Mouse (Mus musculus): ENCODE measurements around the gene Olfr633. TPM values are rescaled to one million over a fixed set of nuclear protein-coding genes. Genes with fewer than 3 reads are reported as not detected.

Olfr633 gene
- not detected for total RNA-seq (2023)

DNA sequence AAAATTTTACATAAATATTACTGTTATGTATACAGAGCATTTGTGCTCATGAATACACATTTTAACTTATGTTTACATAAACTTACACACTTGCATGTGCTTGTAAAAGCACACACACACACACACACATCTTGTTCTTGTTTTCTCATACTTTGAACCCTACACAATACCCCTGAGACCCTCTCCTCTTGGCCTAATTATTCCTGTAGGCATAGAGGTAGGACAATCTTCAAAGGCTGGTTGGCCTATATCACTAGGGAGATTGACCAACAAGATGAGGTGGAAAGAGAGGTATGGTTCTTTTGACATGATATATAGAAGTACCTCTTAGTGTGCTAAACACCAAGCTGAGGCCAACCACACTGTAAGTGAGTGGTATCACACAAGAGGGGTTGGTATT is at the start of gene Olfr633:
TSS of gene Olfr633 (plus strand) at position 301 of the 400 bp plus-strand sequence.

DNA sequence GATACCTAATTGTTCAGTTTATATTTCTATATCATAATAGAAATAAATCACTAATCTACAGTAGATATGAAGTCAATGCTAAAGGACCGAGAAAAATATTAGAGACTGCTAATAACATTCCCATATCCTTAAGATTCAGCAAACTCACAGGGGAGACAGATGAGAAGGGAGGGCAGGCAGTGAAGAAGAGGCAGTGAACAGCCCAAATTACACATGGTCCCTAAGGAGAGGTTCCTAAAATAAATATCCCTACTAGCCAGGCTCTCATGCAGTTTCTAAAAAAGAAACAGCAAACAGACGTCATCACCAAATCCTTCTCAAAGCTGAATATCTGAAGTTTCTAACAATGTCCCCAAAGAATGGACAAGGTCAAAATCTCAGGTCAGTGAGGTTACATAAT is 41.0 kb upstream of the Olfr633 start, which contains the start of gene Olfr65:
TSS of gene Olfr65 (plus strand) at position 301 of the 400 bp plus-strand sequence.

DNA sequence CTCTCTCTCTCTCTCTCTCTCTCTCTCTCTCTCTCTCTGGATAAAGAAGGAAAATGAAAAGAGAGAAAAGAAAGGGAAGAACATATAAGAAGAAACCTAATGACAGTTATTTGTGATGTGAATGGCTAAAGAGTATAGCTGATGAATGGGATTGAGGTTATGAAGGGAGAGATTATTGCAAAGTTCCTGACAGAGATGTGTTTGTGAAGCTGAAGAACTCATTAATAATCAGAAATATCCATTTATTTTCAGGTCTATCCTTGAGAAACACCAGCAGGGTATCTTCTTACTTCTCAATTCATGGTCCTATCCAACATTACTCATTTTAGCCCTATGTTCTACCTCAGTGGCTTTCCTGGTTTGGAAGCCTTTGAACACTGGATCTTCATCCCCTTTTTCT is 15.7 kb upstream of the Olfr633 start, which contains the start of gene Olfr631:
TSS of gene Olfr631 (plus strand) at position 301 of the 400 bp plus-strand sequence.

DNA sequence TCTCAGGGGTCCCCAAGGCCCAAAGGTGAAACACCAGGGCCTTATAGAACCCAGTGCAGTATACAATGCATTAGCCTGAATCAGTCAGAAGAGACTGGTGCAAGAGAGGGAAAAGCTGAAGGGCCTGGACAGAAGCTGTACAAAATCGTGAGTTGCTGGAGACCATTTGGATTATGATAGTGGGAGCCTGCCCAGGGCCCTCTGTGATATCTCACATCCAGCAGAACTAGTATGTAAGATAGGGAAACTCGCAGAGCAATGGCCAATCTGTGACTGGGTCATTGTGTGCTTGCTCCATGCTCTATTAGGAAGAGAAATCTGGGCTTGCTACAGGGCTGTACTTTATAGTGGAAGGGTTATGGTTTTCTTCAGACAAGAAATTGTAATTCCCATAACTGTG is 10.0 kb upstream of the Olfr633 start, which contains the start of gene Olfr632:
TSS of gene Olfr632 (plus strand) at position 84 of the 400 bp plus-strand sequence.

DNA sequence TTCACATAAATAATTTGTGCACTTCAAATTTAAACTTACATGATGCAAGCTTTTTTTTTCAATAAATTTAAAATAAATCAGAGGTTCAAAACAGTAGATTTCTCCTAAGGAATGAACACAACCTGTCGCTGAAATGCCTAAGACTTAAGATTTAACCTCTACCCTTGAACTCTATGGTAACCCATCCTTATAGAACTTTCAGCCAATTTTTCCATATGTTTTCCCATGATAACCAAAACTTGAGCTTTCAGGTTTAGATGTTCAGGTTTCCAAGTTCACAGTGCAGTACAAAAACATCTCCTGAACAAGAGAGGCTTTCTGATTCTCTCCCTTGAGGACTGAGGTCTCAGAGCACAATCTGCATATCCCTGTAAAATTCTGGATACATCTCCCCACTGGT is 26.6 kb downstream of the Olfr633 start, which contains the start of gene Olfr635:
TSS of gene Olfr635 (plus strand) at position 301 of the 400 bp plus-strand sequence.

DNA sequence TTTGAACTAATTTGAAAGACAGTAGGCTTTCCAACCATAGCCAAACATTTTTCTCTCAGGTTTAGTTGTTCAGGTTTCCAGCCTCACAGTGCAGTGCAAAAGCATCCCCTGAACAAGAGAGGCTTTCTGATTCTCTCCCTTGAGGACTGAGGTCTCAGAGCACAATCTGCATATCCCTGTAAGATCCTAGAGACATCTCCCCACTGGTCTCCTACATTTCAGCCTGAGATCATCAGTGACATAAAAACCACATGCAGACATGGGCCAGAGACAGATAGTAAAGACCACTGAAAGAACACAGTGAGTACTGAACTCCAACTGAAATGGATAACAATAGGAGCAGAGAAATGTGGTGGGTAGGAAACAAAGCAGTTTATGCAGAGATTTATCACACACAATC is 54.2 kb downstream of the Olfr633 start, which contains the start of gene Olfr638:
TSS of gene Olfr638 (plus strand) at position 301 of the 400 bp plus-strand sequence.

Other genes starting within 250 kb of the Olfr633 start
- gene Olfr243, start 229.8 kb upstream of the Olfr633 start, total RNA-seq (2023), result not detected
- gene Olfr628, start 214.1 kb upstream of the Olfr633 start, total RNA-seq (2023), result not detected
- not detected for gene Olfr629, start 199.5 kb upstream of the Olfr633 start, total RNA-seq (2023)
- gene Olfr630, start 187.1 kb upstream of the Olfr633 start, total RNA-seq (2023), result not detected
- gene Olfr69, start 172.8 kb upstream of the Olfr633 start, total RNA-seq (2023), result not detected
- gene Olfr68, start 164.7 kb upstream of the Olfr633 start, total RNA-seq (2023), result not detected
- gene Olfr67, start 152.6 kb upstream of the Olfr633 start, total RNA-seq (2023), result not detected
- gene Hbb-bt, start 130.4 kb upstream of the Olfr633 start, total RNA-seq (2023), result 115 TPM
- gene Hbb-bs, start 116.3 kb upstream of the Olfr633 start, total RNA-seq (2023), result 842 TPM
- gene Hbb-bh2, start 103.9 kb upstream of the Olfr633 start, total RNA-seq (2023), result not detected
- gene Hbb-bh1, start 101.3 kb upstream of the Olfr633 start, total RNA-seq (2023), result not detected
- not detected for gene Hbb-y, start 91.2 kb upstream of the Olfr633 start, total RNA-seq (2023)
- gene Olfr66, start 58.2 kb upstream of the Olfr633 start, total RNA-seq (2023), result not detected
- not detected for gene Olfr64, start 50.0 kb upstream of the Olfr633 start, total RNA-seq (2023)
- not detected for gene Olfr65, start 41.0 kb upstream of the Olfr633 start, total RNA-seq (2023)
- not detected for gene Olfr631, start 15.6 kb upstream of the Olfr633 start, total RNA-seq (2023)
- gene Olfr632, start 10.1 kb upstream of the Olfr633 start, total RNA-seq (2023), result not detected
- not detected for gene Olfr635, start 26.7 kb downstream of the Olfr633 start, total RNA-seq (2023)
- gene Olfr638, start 54.3 kb downstream of the Olfr633 start, total RNA-seq (2023), result not detected
- gene Olfr639, start 72.9 kb downstream of the Olfr633 start, total RNA-seq (2023), result 0.21 TPM
- gene Olfr640, start 81.1 kb downstream of the Olfr633 start, total RNA-seq (2023), result not detected
- gene Olfr641, start 91.0 kb downstream of the Olfr633 start, total RNA-seq (2023), result not detected
- not detected for gene Olfr642, start 108.2 kb downstream of the Olfr633 start, total RNA-seq (2023)
- gene 4930516K23Rik, start 117.0 kb downstream of the Olfr633 start, total RNA-seq (2023), result not detected
- not detected for gene Olfr644, start 127.4 kb downstream of the Olfr633 start, total RNA-seq (2023)
- not detected for gene Olfr645, start 141.0 kb downstream of the Olfr633 start, total RNA-seq (2023)
- gene Olfr646, start 160.4 kb downstream of the Olfr633 start, total RNA-seq (2023), result not detected
- gene Ubqln5, start 185.4 kb downstream of the Olfr633 start, total RNA-seq (2023), result not detected
- gene Olfr643, start 193.0 kb downstream of the Olfr633 start, total RNA-seq (2023), result not detected
- gene Ubqln3, start 198.8 kb downstream of the Olfr633 start, total RNA-seq (2023), result not detected
- gene Ubqlnl, start 206.1 kb downstream of the Olfr633 start, total RNA-seq (2023), result not detected
- not detected for gene Olfm5, start 220.4 kb downstream of the Olfr633 start, total RNA-seq (2023)
- not detected for gene Olfr648, start 239.0 kb downstream of the Olfr633 start, total RNA-seq (2023)

Data from CD4-positive naive resting alpha-beta T cell, adult 57 days (primary cell).